Mouse (Mus musculus): ENCODE data around the gene Smtn.

GRCm38 (mm10) chr11:3486349-3486748, 54.1 kb downstream of the Smtn start:
- no peak for TF ChIP-seq CTCF (IDR thresholded peaks at IDR 0.05; ENCODE audit: low read depth)
- no peak for TF ChIP-seq EP300 (optimal IDR thresholded peaks at IDR 0.05)

All from stomach, postnatal 0 days (tissue).